ENCODE assay signal across 8 mouse cellular contexts in genomic region chr10:8240242-8240641, GRCm38 (mm10).
DNase-seq lines count a peak whose midpoint lies in the region; ATAC-seq and TF ChIP-seq lines count a peak whose summit lies in the region.

No protein-coding gene starts in this region.

- no peaks in the 10 kb centered on the region for H3K9me3 ChIP-seq in liver, postnatal 0 days (ENCODE audit: low read length)
- H3K9me3 ChIP-seq in neural tube, embryonic 15.5 days (replicated peaks) = no peaks in the 10 kb centered on the region

- H3K27ac ChIP-seq in liver, postnatal 0 days (ENCODE audit: low read depth) = no peak overlapping the region
- H3K27ac ChIP-seq in neural tube, embryonic 15.5 days (replicated peaks) = no peak overlapping the region
- H3K27ac ChIP-seq in thymus, adult 2 months (ENCODE audit: control insufficient read depth, insufficient read depth, low read length) = no peak overlapping the region

- no peaks in the 10 kb centered on the region for H3K36me3 ChIP-seq in liver, postnatal 0 days (replicated peaks; ENCODE audit: insufficient read depth, low read length)
- H3K36me3 ChIP-seq in neural tube, embryonic 15.5 days = no peaks in the 10 kb centered on the region
- H3K36me3 ChIP-seq in thymus, adult 2 months (ENCODE audit: control insufficient read depth, insufficient read depth, low read length) = no peaks in the 10 kb centered on the region

- no peaks in the 10 kb centered on the region for H3K27me3 ChIP-seq in liver, postnatal 0 days (ENCODE audit: insufficient read depth, low read length)
- no peaks in the 10 kb centered on the region for H3K27me3 ChIP-seq in neural tube, embryonic 15.5 days (replicated peaks)
- no peaks in the 10 kb centered on the region for H3K27me3 ChIP-seq in thymus, adult 2 months (ENCODE audit: control insufficient read depth, insufficient read depth, low read length)

- ATAC-seq in liver, postnatal 0 days = no peak; the same call in 1 of the 2 replicates
- ATAC-seq in neural tube, embryonic 15.5 days (ENCODE audit: low FRiP score) = peak; percentile 82

- no peak for TF ChIP-seq POLR2A in thymus, adult 2 months (IDR thresholded peaks at IDR 0.05; ENCODE audit: control insufficient read depth, extremely low read depth, insufficient read depth, low read length, poor library complexity)

- no peaks in the 10 kb centered on the region for H3K4me1 ChIP-seq in liver, postnatal 0 days (ENCODE audit: insufficient read depth)
- H3K4me1 ChIP-seq in neural tube, embryonic 15.5 days = no peaks in the 10 kb centered on the region
- H3K4me1 ChIP-seq in thymus, adult 2 months (replicated peaks; ENCODE audit: control insufficient read depth, insufficient read depth, low read length) = peaks cover 9% of the 10 kb centered on the region

- TF ChIP-seq CTCF in liver, postnatal 0 days (IDR thresholded peaks at IDR 0.05; ENCODE audit: low read depth) = peak; percentile 93
- TF ChIP-seq CTCF in thymus, adult 2 months (IDR thresholded peaks at IDR 0.05; ENCODE audit: borderline replicate concordance, control insufficient read depth, extremely low read depth, insufficient read depth, low read length, poor library complexity) = no peak

- DNase-seq in A20 (ENCODE audit: low read depth, low spot score) = peak; percentile 72
- DNase-seq in adrenal gland, adult 18-20 months (ENCODE audit: low spot score in 2 of 2) = peak; percentile 74 to 80
- peak; percentile 88 for DNase-seq in embryo, embryonic 10 days (ENCODE audit: low spot score)
- peak; percentile 70 for DNase-seq in heart, adult 8-10 months (ENCODE audit: low spot score)
- DNase-seq in large intestine, adult 2 months (ENCODE audit: low read depth, low spot score) = peak; percentile 64
- DNase-seq in liver, postnatal 0 days = peak; percentile 81
- peak; percentile 82 for DNase-seq in thymus, adult 2 months

- H3K4me3 ChIP-seq in liver, postnatal 0 days (ENCODE audit: low read depth, low read length) = no peak overlapping the region
- no peak overlapping the region for H3K4me3 ChIP-seq in neural tube, embryonic 15.5 days (replicated peaks)
- H3K4me3 ChIP-seq in thymus, adult 2 months (ENCODE audit: control insufficient read depth, insufficient read depth, low read length) = no peak overlapping the region

- no peak for TF ChIP-seq EP300 in liver, postnatal 0 days (IDR thresholded peaks at IDR 0.05; ENCODE audit: low read depth)

- WGBS in large intestine, adult 2 months = 5% methylated on average over 3 of the region's 3 CpGs
- WGBS in liver, postnatal 0 days (ENCODE audit: insufficient replicate concordance) = 7% methylated on average over 3 of the region's 3 CpGs
- 13% methylated on average over 3 of the region's 3 CpGs for whole genome bisulfite sequencing in neural tube, embryonic 15.5 days
- 10% methylated on average over 3 of the region's 3 CpGs for WGBS in thymus, adult 2 months

- no peak overlapping the region for H3K4me2 ChIP-seq in liver, postnatal 0 days (ENCODE audit: low read depth, low read length)
- no peak overlapping the region for H3K4me2 ChIP-seq in neural tube, embryonic 15.5 days

- no peak overlapping the region for H3K9ac ChIP-seq in liver, postnatal 0 days (replicated peaks)
- no peak overlapping the region for H3K9ac ChIP-seq in neural tube, embryonic 15.5 days (replicated peaks)
